Comparison of ENCODE assay signal across 18 mouse cellular contexts in genomic region chr2:57264912-57265311, GRCm38 (mm10).
"Had no signal": no experiment of that assay in that cellular context is flagged by ENCODE, and none has a peak within 500 bp of the region (broad histone marks: within the 10 kb centered on the region; RNA-seq: fewer than 3 reads in every experiment).

No protein-coding gene starts in this region.

- H3K9ac ChIP-seq: liver, embryonic 15.5 days; liver, postnatal 0 days; lung, embryonic 15.5 days; midbrain, embryonic 12.5 days; neural tube, embryonic 12.5 days; stomach, embryonic 15.5 days had no signal

- H3K4me2 ChIP-seq: liver, embryonic 15.5 days; lung, embryonic 15.5 days; midbrain, embryonic 12.5 days; neural tube, embryonic 12.5 days; stomach, embryonic 15.5 days had no signal

- H3K27me3 ChIP-seq: liver, embryonic 15.5 days; lung, embryonic 15.5 days; megakaryocyte, embryonic 14.5 days; neural tube, embryonic 12.5 days; stomach, embryonic 15.5 days had no signal

- H3K4me3 ChIP-seq: liver, embryonic 15.5 days; lung, embryonic 15.5 days; megakaryocyte, embryonic 14.5 days; midbrain, embryonic 12.5 days; neural tube, embryonic 12.5 days; stomach, embryonic 15.5 days had no signal

- ATAC-seq: liver, postnatal 0 days; lung, postnatal 0 days had no signal

- H3K9me3 ChIP-seq: liver, embryonic 15.5 days; lung, embryonic 15.5 days; megakaryocyte, embryonic 14.5 days; midbrain, embryonic 12.5 days; neural tube, embryonic 12.5 days; stomach, embryonic 15.5 days had no signal

- H3K27ac ChIP-seq: liver, embryonic 15.5 days; lung, embryonic 15.5 days; macrophage; midbrain, embryonic 12.5 days; neural tube, embryonic 12.5 days; stomach, embryonic 15.5 days; stomach, postnatal 0 days had no signal

- H3K4me1 ChIP-seq: liver, embryonic 15.5 days; lung, embryonic 15.5 days; stomach, embryonic 15.5 days had no signal

- H3K36me3 ChIP-seq: liver, embryonic 15.5 days; lung, embryonic 15.5 days; midbrain, embryonic 12.5 days; neural tube, embryonic 12.5 days; stomach, embryonic 15.5 days had no signal

- DNase-seq: liver, postnatal 0 days; lung, adult 2 months; lung, postnatal 14 days; lung, postnatal 36 days; midbrain, embryonic 14.5 days; right cerebral cortex, postnatal 14 days; thymus, adult 2 months; thymus, postnatal 25 days; thymus, postnatal 4 days had no signal
